Mouse (Mus musculus) E14TG2a.4 (cell line): ENCODE measurements around the gene Gfap.

ENCODE experiments used
- H3K27me3 ChIP-seq: 2 replicates; pipeline ENCODE4 v1.6.1; 2014; ENCODE audit warnings: low read length, control low read depth; ENCODE audit not compliant: insufficient read depth
- H3K36me3 ChIP-seq: 2 replicates; pipeline ENCODE4 v1.6.1; 2014; ENCODE audit warnings: low read length, control low read depth; ENCODE audit not compliant: insufficient read depth
- H3K4me1 ChIP-seq: replicated peaks from 2 replicates; pipeline ENCODE4 v1.6.1; 2014; ENCODE audit warnings: low read depth, low read length, control low read depth
- H3K4me3 ChIP-seq: replicated peaks from 2 replicates; pipeline ENCODE4 v1.5.1; 2014; ENCODE audit warnings: mild to moderate bottlenecking, low read length
- H3K9me3 ChIP-seq: 2 replicates; pipeline ENCODE4 v1.6.1; 2014; ENCODE audit warnings: low read length, control low read depth
- CTCF ChIP-seq: conservative IDR thresholded peaks from 2 replicates; pipeline ENCODE4 v1.5.1; 2014; ENCODE audit warnings: low read length
- NANOG ChIP-seq: IDR thresholded peaks from 2 replicates; pipeline ENCODE4 v1.6.1; 2014; ENCODE audit warnings: borderline replicate concordance, low read length, mixed read lengths
- POU5F1 ChIP-seq: IDR thresholded peaks from 2 replicates; pipeline ENCODE4 v1.6.1; 2014; ENCODE audit warnings: low read length, borderline replicate concordance

Gene Gfap

DNA sequence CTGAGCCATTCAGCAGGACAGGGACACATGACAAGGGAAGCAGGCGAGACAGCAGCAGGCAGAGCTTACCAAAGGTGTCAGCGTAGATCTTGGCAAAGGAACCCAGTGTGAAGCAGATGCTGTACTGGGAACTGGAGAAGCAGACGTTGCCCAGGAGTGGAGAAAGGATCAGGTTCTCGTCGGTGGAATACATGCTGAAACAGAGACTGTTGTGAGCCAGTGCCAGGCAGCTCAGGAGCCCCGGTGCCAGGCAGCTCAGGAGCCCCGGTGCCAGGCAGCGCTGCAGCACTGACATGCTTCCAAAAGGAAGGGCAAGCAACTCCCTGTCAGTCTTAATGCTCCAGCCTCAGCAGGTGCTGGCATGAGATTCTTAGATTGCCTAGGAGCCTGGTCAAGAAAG, 40.8 kb downstream of the Gfap start:
- Histone ChIP-seq H3K4me3 (no peak overlapping the region), H3K36me3 (peaks cover 99% of the 10 kb centered on the region), H3K27me3 (no peaks in the 10 kb centered on the region), H3K4me1 (no peaks in the 10 kb centered on the region), H3K9me3 (no peaks in the 10 kb centered on the region)
- TF ChIP-seq POU5F1 = no peak
- no peak for TF ChIP-seq NANOG
- no peak for TF ChIP-seq CTCF

DNA sequence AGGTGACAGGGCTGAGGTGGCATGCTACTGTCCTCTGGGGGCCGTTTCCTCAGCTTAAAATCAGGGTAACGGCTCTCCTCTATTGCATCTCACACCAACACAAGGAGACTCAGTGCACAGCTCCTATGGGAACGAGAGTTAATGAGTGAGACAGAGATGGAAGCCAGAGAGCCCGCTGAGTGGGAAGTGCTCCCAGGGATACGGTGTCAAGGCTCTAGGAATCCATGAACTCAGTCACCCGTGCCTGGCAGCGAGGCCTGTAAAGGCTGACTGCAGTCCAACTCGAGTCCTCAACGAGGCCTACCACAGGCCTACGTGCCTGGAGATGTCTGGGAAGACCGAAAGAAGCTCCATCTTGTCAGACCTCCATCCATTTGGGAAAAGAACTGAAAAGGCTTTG, 41.8 kb downstream of the Gfap start:
- no peak for TF ChIP-seq NANOG
- no peak for TF ChIP-seq POU5F1
- TF ChIP-seq CTCF = no peak
- H3K36me3 ChIP-seq = peaks cover 98% of the 10 kb centered on the region
- no peaks in the 10 kb centered on the region for H3K9me3 ChIP-seq
- no peaks in the 10 kb centered on the region for H3K27me3 ChIP-seq
- H3K4me1 ChIP-seq = no peaks in the 10 kb centered on the region
- no peak overlapping the region for H3K4me3 ChIP-seq

DNA sequence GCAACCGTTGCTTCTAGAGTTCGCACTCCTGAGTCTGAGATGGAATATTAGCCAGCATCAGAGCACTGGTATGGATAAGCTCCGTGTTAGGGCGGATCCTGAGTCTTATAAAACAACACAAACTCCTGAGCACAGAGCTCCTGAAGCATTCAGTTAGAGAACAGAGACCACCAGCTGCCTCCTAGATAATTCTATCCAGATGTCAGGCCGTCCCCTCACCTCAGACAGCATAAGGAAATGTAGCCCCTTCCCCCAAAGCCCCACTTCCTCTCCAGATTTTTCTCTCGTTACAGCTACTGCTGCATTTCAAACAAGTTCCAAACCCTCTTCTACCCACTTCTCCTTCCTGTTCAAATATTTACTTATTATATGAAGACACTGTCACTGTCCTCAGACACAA, 44.8 kb downstream of the Gfap start:
- no peaks in the 10 kb centered on the region for H3K9me3 ChIP-seq
- TF ChIP-seq NANOG (no peak), POU5F1 (no peak), CTCF (no peak)
- no peaks in the 10 kb centered on the region for H3K27me3 ChIP-seq
- no peak overlapping the region for H3K4me3 ChIP-seq
- H3K4me1 ChIP-seq = no peaks in the 10 kb centered on the region; the same call in 1 of the 2 replicates
- H3K36me3 ChIP-seq = peaks cover 99% of the 10 kb centered on the region

DNA sequence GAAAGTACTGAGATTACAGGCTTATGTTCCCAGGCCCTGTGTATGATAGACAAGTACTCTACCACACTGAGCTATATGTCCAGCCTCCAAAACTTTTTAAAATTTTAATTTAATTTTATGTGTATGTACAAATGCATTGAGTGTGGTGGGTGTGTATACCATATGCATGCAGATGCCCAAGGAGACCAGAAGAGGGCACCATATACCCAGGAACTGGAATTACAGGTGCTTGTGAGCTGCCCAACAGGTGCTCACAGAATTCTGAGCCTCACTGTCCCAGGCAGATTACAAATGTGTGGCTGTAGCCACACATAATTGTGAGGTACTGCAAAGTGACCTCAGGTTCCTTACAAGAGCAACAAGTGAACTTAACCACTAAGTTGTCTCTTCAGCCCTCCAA, 47.0 kb downstream of the Gfap start:
- TF ChIP-seq NANOG (no peak), CTCF (peak; percentile 75)
- Histone ChIP-seq H3K27me3 (no peaks in the 10 kb centered on the region), H3K4me1 (peaks cover 5% of the 10 kb centered on the region), H3K4me3 (no peak overlapping the region), H3K36me3 (peaks cover 99% of the 10 kb centered on the region), H3K9me3 (no peaks in the 10 kb centered on the region)

DNA sequence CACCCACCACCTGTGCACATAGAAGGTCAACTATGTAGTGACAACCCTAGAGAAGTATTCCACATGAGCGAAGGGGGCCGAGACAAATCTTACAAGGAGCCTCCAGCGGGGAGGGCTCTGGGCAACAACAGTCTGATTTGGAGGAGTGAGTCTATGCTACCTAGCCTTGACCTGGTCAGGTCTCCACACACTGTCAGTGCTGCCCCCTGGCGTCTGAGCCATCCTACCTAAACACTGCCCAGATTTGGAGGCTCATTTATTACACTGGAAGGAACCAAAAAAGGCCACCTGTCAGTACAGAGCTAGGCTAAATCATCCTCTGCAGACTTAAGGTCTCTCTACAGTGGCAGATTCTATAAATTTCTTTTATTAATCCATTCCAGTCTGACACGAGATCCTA, 48.8 kb downstream of the Gfap start:
- Histone ChIP-seq H3K4me3 (no peak overlapping the region), H3K36me3 (peaks cover 99% of the 10 kb centered on the region), H3K4me1 (peaks cover 6% of the 10 kb centered on the region), H3K27me3 (no peaks in the 10 kb centered on the region), H3K9me3 (no peaks in the 10 kb centered on the region)
- TF ChIP-seq CTCF (peak; percentile 70), NANOG (no peak)

DNA sequence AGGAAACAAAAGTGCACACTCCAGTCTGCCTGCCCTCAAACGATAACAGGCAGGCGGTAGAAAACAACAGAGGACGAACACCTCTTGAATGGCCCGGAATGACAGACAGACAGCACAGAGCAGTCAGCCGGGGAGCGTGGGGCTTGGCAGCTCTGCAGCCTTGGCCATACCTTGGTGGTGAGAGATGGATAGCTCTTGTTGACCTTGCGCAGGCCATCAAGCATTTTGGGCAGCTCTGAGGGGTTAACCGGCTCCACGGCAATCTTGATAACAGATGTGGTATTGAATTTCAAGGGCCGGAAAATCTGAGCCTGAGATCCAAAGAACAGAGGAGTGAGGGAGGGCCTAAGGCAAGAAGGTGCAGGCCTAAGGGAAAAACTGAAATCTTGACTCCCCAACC, 54.8 kb downstream of the Gfap start:
- TF ChIP-seq CTCF = no peak
- TF ChIP-seq NANOG = no peak
- no peak for TF ChIP-seq POU5F1
- Histone ChIP-seq H3K4me3 (no peak overlapping the region), H3K36me3 (peaks cover 100% of the 10 kb centered on the region), H3K4me1 (peaks cover 6% of the 10 kb centered on the region), H3K27me3 (no peaks in the 10 kb centered on the region), H3K9me3 (no peaks in the 10 kb centered on the region)

DNA sequence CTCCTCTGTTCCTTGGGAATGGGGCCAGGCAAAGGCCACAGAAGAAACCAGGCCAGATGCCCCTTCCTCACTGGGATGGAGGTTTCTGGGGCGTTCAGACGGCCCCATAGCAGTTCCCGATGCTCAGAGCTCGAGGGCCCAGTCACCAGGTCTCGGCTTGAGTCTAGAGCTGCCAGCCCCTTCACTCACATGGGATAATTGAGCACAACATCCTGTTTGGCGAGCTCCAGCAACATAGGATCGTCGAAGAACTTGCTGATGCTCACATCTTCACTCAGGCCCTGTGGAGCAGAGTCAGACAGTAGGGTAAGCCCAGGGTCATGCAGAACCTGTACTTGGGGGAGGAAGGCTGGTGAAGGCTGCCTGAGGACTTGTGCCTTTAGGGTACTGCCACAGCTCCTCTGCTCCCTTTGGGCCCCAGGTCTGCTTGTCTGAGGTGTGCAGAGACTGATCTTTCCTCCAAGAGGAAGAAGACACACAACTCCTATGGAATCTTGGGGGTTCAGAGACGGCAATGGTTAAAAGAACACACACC, 62.0 kb downstream of the Gfap start:
- Histone ChIP-seq H3K4me1 (peaks cover 29% of the 10 kb centered on the region), H3K36me3 (peaks cover 83% of the 10 kb centered on the region)
- TF ChIP-seq CTCF (no peak), NANOG (no peak), POU5F1 (no peak)

DNA sequence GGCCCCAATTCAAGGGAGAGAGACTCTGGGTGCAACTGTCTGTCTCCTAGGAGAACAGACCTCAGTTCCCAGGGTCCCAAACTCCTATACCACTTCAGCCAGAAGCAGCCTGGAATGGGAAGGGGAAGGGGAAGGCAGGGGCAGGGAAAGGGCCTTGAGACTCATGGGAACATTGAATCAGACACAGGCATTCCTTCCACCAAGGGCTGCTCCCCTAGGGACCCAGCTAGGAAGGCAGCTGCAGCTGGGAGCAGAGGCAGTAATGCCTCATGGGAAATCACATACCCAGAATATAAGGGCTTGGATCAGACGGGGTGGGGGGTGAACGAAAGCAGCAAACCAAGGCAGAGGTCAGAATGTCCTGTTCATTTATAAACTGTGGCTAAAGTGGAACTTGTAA, 62.6 kb downstream of the Gfap start:
- TF ChIP-seq NANOG (no peak), POU5F1 (no peak), CTCF (no peak)
- no peaks in the 10 kb centered on the region for H3K27me3 ChIP-seq

More for the DNA sequence above, 62.0 kb downstream of the Gfap start:
- Histone ChIP-seq H3K4me3 (no peak overlapping the region), H3K9me3 (no peaks in the 10 kb centered on the region), H3K27me3 (no peaks in the 10 kb centered on the region)

DNA sequence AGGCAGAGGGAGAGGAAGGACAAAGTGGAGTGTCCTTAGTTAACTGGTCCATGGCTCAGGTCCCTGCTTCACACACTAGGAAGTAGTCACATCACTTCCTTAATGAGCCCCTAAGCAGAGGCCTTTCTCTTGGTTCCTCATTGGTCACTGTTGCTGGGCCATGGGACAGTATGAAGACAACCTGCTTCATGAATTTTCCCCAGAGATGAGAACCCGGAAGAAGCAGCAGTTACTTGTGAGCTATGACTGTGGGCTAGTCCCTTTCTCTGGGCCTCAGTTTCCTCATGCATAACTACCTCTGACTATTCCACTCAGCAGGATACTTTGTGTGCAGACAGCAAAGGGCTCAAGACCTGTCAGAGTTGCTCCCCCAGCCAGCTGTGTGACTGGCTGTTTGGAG, 63.3 kb downstream of the Gfap start:
- no peaks in the 10 kb centered on the region for H3K27me3 ChIP-seq
- no peak overlapping the region for H3K4me3 ChIP-seq
- peaks cover 42% of the 10 kb centered on the region for H3K4me1 ChIP-seq
- no peak for TF ChIP-seq POU5F1
- TF ChIP-seq NANOG = no peak
- no peak for TF ChIP-seq CTCF
- H3K9me3 ChIP-seq = no peaks in the 10 kb centered on the region
- H3K36me3 ChIP-seq = peaks cover 70% of the 10 kb centered on the region

More for the DNA sequence above, 62.6 kb downstream of the Gfap start:
- peaks cover 35% of the 10 kb centered on the region for H3K4me1 ChIP-seq
- no peak overlapping the region for H3K4me3 ChIP-seq
- peaks cover 78% of the 10 kb centered on the region for H3K36me3 ChIP-seq
- no peaks in the 10 kb centered on the region for H3K9me3 ChIP-seq
